Mouse (Mus musculus): ENCODE data around the gene Slc4a10. TPM values are rescaled to one million over a fixed set of nuclear protein-coding genes. Genes with fewer than 3 reads are reported as not detected.

Gene Slc4a10
- polyA plus RNA-seq, 1 experiment = not detected

- WGBS = 68% methylated on average over 4 of the region's 4 CpGs
- DNase-seq = no peak
- Histone ChIP-seq H3K4me3 (replicated peaks; ENCODE audit: extremely low read depth, low read depth, low read length) (no peak overlapping the region), H3K4me1 (ENCODE audit: control insufficient read depth, insufficient read depth, low read length) (no peaks in the 10 kb centered on the region)
- TF ChIP-seq CTCF (IDR thresholded peaks at IDR 0.05; ENCODE audit: insufficient read depth, low read length) = no peak
- TF ChIP-seq POLR2A (IDR thresholded peaks at IDR 0.05; ENCODE audit: borderline replicate concordance, extremely low read depth, low read depth, low read length) = no peak
Observed at GRCm38 (mm10) chr2:62339222-62339944, 293.1 kb downstream of the Slc4a10 start.

DNA sequence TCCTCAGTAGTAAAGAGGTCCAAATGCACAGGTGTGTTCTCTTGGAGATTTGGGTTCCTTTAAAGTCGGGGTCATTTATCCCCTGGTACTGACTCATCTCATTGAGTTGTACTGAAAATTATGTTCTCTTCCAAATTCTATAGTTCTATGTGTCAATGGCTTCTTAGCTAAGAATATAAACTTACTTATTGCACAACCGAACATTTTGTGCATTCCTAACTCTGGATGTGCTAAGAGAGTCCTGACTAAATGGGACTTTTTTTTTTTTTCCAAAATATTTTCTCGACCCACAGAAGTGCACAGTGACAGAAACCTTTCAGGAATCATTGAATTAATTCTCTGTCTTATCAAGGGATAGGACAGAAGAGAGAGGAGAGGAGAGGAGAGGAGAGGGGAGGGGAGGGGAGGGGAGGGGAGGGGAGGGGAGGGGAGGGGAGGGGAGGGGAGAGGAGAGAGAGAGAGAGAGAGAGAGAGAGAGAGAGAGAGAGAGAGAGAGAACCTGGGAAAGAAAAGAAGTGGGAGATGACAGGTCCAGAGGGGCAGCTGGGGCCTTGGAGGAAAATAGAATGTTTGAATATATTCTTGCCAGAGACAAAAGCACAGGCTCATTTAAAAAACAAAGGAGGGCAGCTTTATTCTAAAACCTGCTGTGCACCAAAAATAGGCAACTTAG lies 294.9 kb downstream of the Slc4a10 start:
- H3K4me3 ChIP-seq (replicated peaks; ENCODE audit: extremely low read depth, low read depth, low read length) = no peak overlapping the region
- no peak for DNase-seq
- WGBS = 63% methylated on average over 3 of the region's 3 CpGs
- no peaks in the 10 kb centered on the region for H3K4me1 ChIP-seq (ENCODE audit: control insufficient read depth, insufficient read depth, low read length)
- TF ChIP-seq POLR2A (IDR thresholded peaks at IDR 0.05; ENCODE audit: borderline replicate concordance, extremely low read depth, low read depth, low read length) = no peak
- no peak for TF ChIP-seq CTCF (IDR thresholded peaks at IDR 0.05; ENCODE audit: insufficient read depth, low read length)

- TF ChIP-seq POLR2A (IDR thresholded peaks at IDR 0.05; ENCODE audit: borderline replicate concordance, extremely low read depth, low read depth, low read length) (no peak), CTCF (IDR thresholded peaks at IDR 0.05; ENCODE audit: insufficient read depth, low read length) (no peak)
- Histone ChIP-seq H3K4me1 (ENCODE audit: control insufficient read depth, insufficient read depth, low read length) (no peaks in the 10 kb centered on the region), H3K4me3 (replicated peaks; ENCODE audit: extremely low read depth, low read depth, low read length) (no peak overlapping the region)
- DNase-seq = no peak
- 62% methylated on average over 14 of the region's 14 CpGs for WGBS
Observed at GRCm38 (mm10) chr2:62341734-62342128, 295.5 kb downstream of the Slc4a10 start.

DNA sequence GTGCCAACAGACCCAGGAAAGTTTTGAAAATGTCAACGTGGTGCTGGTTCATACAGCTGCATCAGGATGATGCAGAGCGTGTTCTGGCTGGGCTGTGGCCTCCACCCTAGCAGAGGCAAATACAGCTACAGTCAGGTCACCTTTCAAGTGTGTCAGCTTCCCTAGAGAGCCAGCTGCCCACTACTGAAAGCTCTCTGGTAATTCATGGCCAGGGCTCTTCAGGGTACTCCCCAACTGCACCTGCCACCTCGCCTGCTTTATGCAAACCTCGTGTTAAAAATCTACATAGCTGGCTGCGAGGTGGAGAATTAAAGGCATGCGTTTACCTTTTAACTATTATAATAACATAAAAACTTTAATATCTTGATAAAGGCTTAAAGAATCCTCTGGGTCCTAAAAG lies 298.1 kb downstream of the Slc4a10 start:
- no peak for TF ChIP-seq CTCF (IDR thresholded peaks at IDR 0.05; ENCODE audit: insufficient read depth, low read length)
- TF ChIP-seq POLR2A (IDR thresholded peaks at IDR 0.05; ENCODE audit: borderline replicate concordance, extremely low read depth, low read depth, low read length) = no peak
- H3K4me3 ChIP-seq (replicated peaks; ENCODE audit: extremely low read depth, low read depth, low read length) = no peak overlapping the region
- no peak for DNase-seq
- no peaks in the 10 kb centered on the region for H3K4me1 ChIP-seq (ENCODE audit: control insufficient read depth, insufficient read depth, low read length)
- 50% methylated on average over 6 of the region's 6 CpGs for WGBS

- Histone ChIP-seq H3K4me1 (ENCODE audit: control insufficient read depth, insufficient read depth, low read length) (no peaks in the 10 kb centered on the region), H3K4me3 (replicated peaks; ENCODE audit: extremely low read depth, low read depth, low read length) (no peak overlapping the region)
- 13% methylated on average over 1 of the region's 1 CpGs for WGBS
- no peak for TF ChIP-seq POLR2A (IDR thresholded peaks at IDR 0.05; ENCODE audit: borderline replicate concordance, extremely low read depth, low read depth, low read length)
- TF ChIP-seq CTCF (IDR thresholded peaks at IDR 0.05; ENCODE audit: insufficient read depth, low read length) = no peak
- no peak for DNase-seq
Observed at GRCm38 (mm10) chr2:62346771-62347170, 300.5 kb downstream of the Slc4a10 start.

GRCm38 (mm10) chr2:62347762-62348161 lies 301.5 kb downstream of the Slc4a10 start:
- WGBS = 95% methylated on average over 9 of the region's 9 CpGs
- DNase-seq = no peak

DNA sequence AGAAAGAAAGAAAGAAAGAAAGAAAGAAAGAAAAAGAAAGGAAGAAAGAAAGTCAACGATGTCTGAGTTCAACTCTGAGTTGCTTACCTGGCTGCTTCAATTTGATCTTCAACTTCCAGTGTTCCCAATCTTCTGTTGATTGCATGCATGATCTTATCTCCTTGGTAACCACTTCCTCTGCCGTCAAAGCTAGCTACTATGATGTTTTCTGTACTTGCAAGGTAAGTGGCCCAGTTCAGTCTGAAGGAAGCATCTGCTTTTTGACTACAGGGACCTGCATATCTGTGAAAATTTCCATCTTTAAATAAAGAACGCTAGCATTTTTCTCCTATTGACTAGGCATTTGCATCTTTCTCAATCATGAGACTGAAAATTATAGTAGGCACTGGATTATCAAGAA lies 305.8 kb downstream of the Slc4a10 start:
- DNase-seq = no peak
- no peak overlapping the region for H3K4me3 ChIP-seq (replicated peaks; ENCODE audit: extremely low read depth, low read depth, low read length)
- TF ChIP-seq CTCF (IDR thresholded peaks at IDR 0.05; ENCODE audit: insufficient read depth, low read length) = no peak
- no peak for TF ChIP-seq POLR2A (IDR thresholded peaks at IDR 0.05; ENCODE audit: borderline replicate concordance, extremely low read depth, low read depth, low read length)
- WGBS = 65% methylated on average over 3 of the region's 3 CpGs
- no peaks in the 10 kb centered on the region for H3K4me1 ChIP-seq (ENCODE audit: control insufficient read depth, insufficient read depth, low read length)

More at GRCm38 (mm10) chr2:62347762-62348161, 301.5 kb downstream of the Slc4a10 start:
- Histone ChIP-seq H3K4me1 (ENCODE audit: control insufficient read depth, insufficient read depth, low read length) (no peaks in the 10 kb centered on the region), H3K4me3 (replicated peaks; ENCODE audit: extremely low read depth, low read depth, low read length) (no peak overlapping the region)
- TF ChIP-seq POLR2A (IDR thresholded peaks at IDR 0.05; ENCODE audit: borderline replicate concordance, extremely low read depth, low read depth, low read length) (no peak), CTCF (IDR thresholded peaks at IDR 0.05; ENCODE audit: insufficient read depth, low read length) (no peak)

- Histone ChIP-seq H3K4me3 (replicated peaks; ENCODE audit: extremely low read depth, low read depth, low read length) (no peak overlapping the region), H3K4me1 (ENCODE audit: control insufficient read depth, insufficient read depth, low read length) (no peaks in the 10 kb centered on the region)
- TF ChIP-seq CTCF (IDR thresholded peaks at IDR 0.05; ENCODE audit: insufficient read depth, low read length) (no peak), POLR2A (IDR thresholded peaks at IDR 0.05; ENCODE audit: borderline replicate concordance, extremely low read depth, low read depth, low read length) (no peak)
- no peak for DNase-seq
- WGBS = 76% methylated on average over 6 of the region's 6 CpGs
Observed at GRCm38 (mm10) chr2:62355766-62356165, 309.5 kb downstream of the Slc4a10 start.

DNA sequence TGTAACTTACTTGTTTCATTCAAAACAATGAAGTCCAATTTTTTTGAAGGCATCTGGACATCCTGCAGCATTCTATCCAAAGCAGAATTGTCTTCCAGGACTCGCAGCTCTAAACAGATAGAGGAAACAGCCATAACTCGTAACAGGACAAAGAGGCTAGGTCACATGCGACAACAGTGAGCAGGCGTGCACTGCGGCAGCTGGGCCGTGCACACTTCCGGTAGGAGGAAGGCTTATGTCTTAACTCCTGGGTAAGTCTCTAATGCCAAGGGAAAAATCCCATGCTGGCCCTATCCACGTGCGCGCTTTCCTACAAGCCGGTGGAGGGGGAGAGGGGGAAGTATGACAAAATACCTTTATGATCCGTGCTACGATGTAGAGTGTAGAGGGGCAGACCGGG lies 310.3 kb downstream of the Slc4a10 start:
- WGBS = 72% methylated on average over 14 of the region's 14 CpGs
- no peak for DNase-seq
- TF ChIP-seq POLR2A (IDR thresholded peaks at IDR 0.05; ENCODE audit: borderline replicate concordance, extremely low read depth, low read depth, low read length) (no peak), CTCF (IDR thresholded peaks at IDR 0.05; ENCODE audit: insufficient read depth, low read length) (no peak)
- Histone ChIP-seq H3K4me3 (replicated peaks; ENCODE audit: extremely low read depth, low read depth, low read length) (no peak overlapping the region), H3K4me1 (ENCODE audit: control insufficient read depth, insufficient read depth, low read length) (no peaks in the 10 kb centered on the region)

- no peak for DNase-seq
- TF ChIP-seq POLR2A (IDR thresholded peaks at IDR 0.05; ENCODE audit: borderline replicate concordance, extremely low read depth, low read depth, low read length) (no peak), CTCF (IDR thresholded peaks at IDR 0.05; ENCODE audit: insufficient read depth, low read length) (no peak)
- Histone ChIP-seq H3K4me3 (replicated peaks; ENCODE audit: extremely low read depth, low read depth, low read length) (no peak overlapping the region), H3K4me1 (ENCODE audit: control insufficient read depth, insufficient read depth, low read length) (no peaks in the 10 kb centered on the region)
- WGBS = 90% methylated on average over 7 of the region's 7 CpGs
Observed at GRCm38 (mm10) chr2:62357259-62357658, 311.0 kb downstream of the Slc4a10 start.

All from lung, adult 2 months (tissue).